Mouse (Mus musculus) small intestine, adult 2 months (tissue): Measurements from ENCODE around the gene Lrrc8e. TPM values are rescaled to one million over a fixed set of nuclear protein-coding genes. Genes with fewer than 3 reads are reported as not detected.
A peak's percentile ranks its signal among the peaks of the same experiment; 100 is the strongest.

Experiments used
- H3K27ac ChIP-seq: fragments of 200-500 bp; 2 replicates; pipeline ENCODE4 v1.5.1; 2012; ENCODE audit warnings: low read depth, low read length, control low read depth, inconsistent platforms; ENCODE audit not compliant: insufficient read depth
- H3K27me3 ChIP-seq: fragments of 200-500 bp; 2 replicates; pipeline ENCODE4 v1.6.1; 2012; ENCODE audit warnings: mild to moderate bottlenecking, moderate library complexity, low read length, inconsistent platforms; ENCODE audit not compliant: control insufficient read depth, insufficient read depth
- H3K36me3 ChIP-seq: fragments of 200-500 bp; 2 replicates; pipeline ENCODE4 v1.6.1; 2012; ENCODE audit warnings: mild to moderate bottlenecking, low read length, control low read depth, inconsistent platforms; ENCODE audit not compliant: control insufficient read depth, insufficient read depth
- H3K4me1 ChIP-seq: fragments of 200-500 bp; 2 replicates; pipeline ENCODE4 v1.6.1; 2012; ENCODE audit warnings: low read length, inconsistent platforms, mixed read lengths; ENCODE audit not compliant: control insufficient read depth, insufficient read depth, insufficient read length
- H3K4me3 ChIP-seq: fragments of 200-500 bp; 2 replicates; pipeline ENCODE4 v1.5.1; 2012; ENCODE audit warnings: low read depth, mild to moderate bottlenecking, control low read depth, inconsistent platforms, low read length, moderate library complexity
- CTCF ChIP-seq: fragments of 200-500 bp; IDR thresholded peaks from 2 replicates; pipeline ENCODE4 v1.5.1; 2012; ENCODE audit warnings: low read depth, mild to moderate bottlenecking, control low read depth, inconsistent platforms, low read length, moderate library complexity, mixed read lengths; ENCODE audit not compliant: insufficient replicate concordance, insufficient read length; ENCODE audit errors: extremely low read depth
- POLR2A ChIP-seq: fragments of 200-500 bp; IDR thresholded peaks from 2 replicates; pipeline ENCODE4 v1.6.1; 2012; ENCODE audit warnings: low read depth, mild to moderate bottlenecking, control low read depth, inconsistent platforms, low read length, moderate library complexity
- WGBS: fragments of 180-500 bp; shearing (Covaris S2); methylation state at CpG from one replicate; pipeline ENCODE4 v1.1.7; 2018; 5-methylcytosine and 5-hydroxymethylcytosine counted together
- polyA plus RNA-seq: library from polyadenylated mRNA; depleted of rRNA; stranded (reverse); fragments of >200 nt; gene quantifications from 2 replicates; pipeline ENCODE4 v1.2.3, GENCODE M21; 2012; rRNA removed

The Lrrc8e gene
- 0.09 and 0.46 TPM in 2 replicates for polyA plus RNA-seq

- H3K27me3 ChIP-seq = no peaks in the 10 kb centered on the region; the same call in none of the 2 replicates
- H3K4me1 ChIP-seq = peaks cover 9% of the 10 kb centered on the region; the same call in 1 of the 2 replicates
- 7% methylated on average over 33 of the region's 33 CpGs for WGBS
- TF ChIP-seq CTCF (no peak), POLR2A (no peak)
- no peaks in the 10 kb centered on the region for H3K36me3 ChIP-seq
- H3K4me3 ChIP-seq = peak within 1 kb of the TSS; percentile 40
- no peak within 1 kb of the TSS for H3K27ac ChIP-seq
Measured at GRCm38 (mm10) chr8:4226739-4227347, at the start of gene Lrrc8e. Gene Lrrc8e (plus strand): TSS chr8:4226827.

- WGBS = 92% methylated on average over 8 of the region's 8 CpGs
- no peaks in the 10 kb centered on the region for H3K27me3 ChIP-seq
- no peak overlapping the region for H3K27ac ChIP-seq
- H3K4me1 ChIP-seq = no peaks in the 10 kb centered on the region
- H3K36me3 ChIP-seq = 0 out of 2 replicates have a peak, but pooled peaks cover 2% of the 10 kb centered on the region
- TF ChIP-seq POLR2A (no peak), CTCF (no peak)
- H3K4me3 ChIP-seq = no peak overlapping the region
Measured at GRCm38 (mm10) chr8:4183409-4183808, 43.2 kb upstream of the Lrrc8e start.

DNA sequence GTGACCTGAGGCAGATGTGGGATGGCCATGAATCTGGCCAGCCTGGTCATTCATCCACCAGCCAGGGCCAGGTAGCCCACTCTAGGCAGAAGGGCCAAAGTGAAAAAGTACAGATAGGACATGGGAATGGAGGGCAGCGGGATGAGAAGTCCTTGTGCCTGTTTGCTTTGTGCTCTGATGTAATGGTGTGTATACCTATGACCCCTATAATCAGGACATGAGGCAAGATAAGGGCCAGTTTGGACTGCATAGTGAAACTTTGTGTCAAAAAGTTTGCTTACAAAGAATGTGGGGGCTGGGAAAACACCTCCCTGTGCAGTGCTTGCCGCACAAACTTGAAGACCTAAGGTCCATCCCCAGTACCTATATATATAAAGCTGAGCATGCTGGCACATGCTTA is 40.5 kb upstream of the Lrrc8e start:
- TF ChIP-seq POLR2A = no peak
- no peak for TF ChIP-seq CTCF

DNA sequence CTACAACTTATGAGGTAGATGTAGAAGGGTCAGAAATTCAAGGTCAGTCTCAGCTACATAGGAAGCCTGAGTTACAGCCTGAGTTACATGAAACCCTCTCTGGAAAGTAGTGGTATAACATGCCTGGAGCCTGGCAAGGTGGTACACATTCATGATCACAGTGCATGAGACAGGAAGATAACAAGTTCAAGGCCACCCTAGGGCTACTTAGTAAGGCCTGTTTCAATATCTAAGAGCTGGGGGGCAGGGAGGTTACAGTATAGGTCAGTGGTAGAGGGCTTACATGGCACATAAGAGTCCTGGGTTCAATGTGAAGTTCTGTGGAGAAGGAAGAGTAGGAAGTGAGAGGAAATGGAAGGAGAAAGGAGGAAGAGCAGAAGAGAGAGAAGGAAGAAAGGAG is 38.0 kb upstream of the Lrrc8e start:
- Histone ChIP-seq H3K27ac (no peak overlapping the region), H3K27me3 (no peaks in the 10 kb centered on the region), H3K4me3 (no peak overlapping the region), H3K36me3 (0 out of 2 replicates have a peak, but pooled peaks cover under 1% of the 10 kb centered on the region), H3K4me1 (peaks cover 4% of the 10 kb centered on the region; the same call in 1 of the 2 replicates)
- TF ChIP-seq CTCF = no peak
- TF ChIP-seq POLR2A = no peak

More for the DNA sequence above, 40.5 kb upstream of the Lrrc8e start:
- no peaks in the 10 kb centered on the region for H3K4me1 ChIP-seq
- 0 out of 2 replicates have a peak, but pooled peaks cover 2% of the 10 kb centered on the region for H3K36me3 ChIP-seq
- H3K4me3 ChIP-seq = no peak overlapping the region
- H3K27me3 ChIP-seq = no peaks in the 10 kb centered on the region
- no peak overlapping the region for H3K27ac ChIP-seq
- 94% methylated on average over 2 of the region's 2 CpGs for whole genome bisulfite sequencing

DNA sequence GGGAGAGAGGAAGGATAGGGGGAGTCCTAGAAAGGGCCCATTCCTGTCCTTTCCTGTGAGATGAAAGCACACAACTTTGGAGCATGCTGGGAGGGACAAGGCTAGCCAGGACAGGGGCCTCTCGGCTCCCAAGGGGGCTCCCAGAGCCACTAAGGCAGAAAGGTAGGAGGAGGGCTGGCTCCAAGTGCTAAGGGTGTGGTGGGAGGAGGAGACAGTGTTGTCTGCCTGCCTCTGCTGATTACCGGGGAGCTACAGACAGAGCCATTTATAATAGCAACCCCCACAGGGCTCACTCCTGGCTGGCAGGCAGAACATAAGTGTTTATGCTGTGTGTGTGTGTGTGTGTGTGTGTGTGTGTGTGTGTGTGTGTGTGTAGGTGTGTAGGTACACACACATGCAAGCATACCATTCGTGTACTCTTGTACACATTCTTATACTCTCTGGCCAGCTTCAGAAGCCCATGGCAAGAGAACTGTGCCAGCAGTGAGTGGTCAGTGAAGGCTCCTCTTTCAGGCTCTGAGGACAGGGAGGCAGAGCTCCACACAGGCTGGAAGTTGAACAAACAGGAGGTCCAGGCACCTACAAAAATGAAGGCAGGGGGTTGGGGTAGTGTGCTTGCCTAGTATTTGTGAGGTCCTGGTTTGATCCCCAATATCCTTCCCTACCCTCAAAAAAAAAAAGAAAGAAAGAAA is 37.5 kb upstream of the Lrrc8e start:
- 47% methylated on average over 3 of the region's 3 CpGs for WGBS
- Histone ChIP-seq H3K36me3 (no peaks in the 10 kb centered on the region), H3K4me1 (peaks cover 4% of the 10 kb centered on the region; the same call in 1 of the 2 replicates), H3K27ac (no peak overlapping the region), H3K4me3 (no peak overlapping the region), H3K27me3 (no peaks in the 10 kb centered on the region)
- TF ChIP-seq POLR2A = no peak

- WGBS = 78% methylated on average over 5 of the region's 5 CpGs
- TF ChIP-seq CTCF (no peak), POLR2A (no peak)
- Histone ChIP-seq H3K4me1 (peaks cover 4% of the 10 kb centered on the region; the same call in 1 of the 2 replicates), H3K27ac (no peak overlapping the region), H3K36me3 (no peaks in the 10 kb centered on the region), H3K4me3 (no peak overlapping the region), H3K27me3 (no peaks in the 10 kb centered on the region)
Measured at GRCm38 (mm10) chr8:4192305-4192704, 34.3 kb upstream of the Lrrc8e start.

DNA sequence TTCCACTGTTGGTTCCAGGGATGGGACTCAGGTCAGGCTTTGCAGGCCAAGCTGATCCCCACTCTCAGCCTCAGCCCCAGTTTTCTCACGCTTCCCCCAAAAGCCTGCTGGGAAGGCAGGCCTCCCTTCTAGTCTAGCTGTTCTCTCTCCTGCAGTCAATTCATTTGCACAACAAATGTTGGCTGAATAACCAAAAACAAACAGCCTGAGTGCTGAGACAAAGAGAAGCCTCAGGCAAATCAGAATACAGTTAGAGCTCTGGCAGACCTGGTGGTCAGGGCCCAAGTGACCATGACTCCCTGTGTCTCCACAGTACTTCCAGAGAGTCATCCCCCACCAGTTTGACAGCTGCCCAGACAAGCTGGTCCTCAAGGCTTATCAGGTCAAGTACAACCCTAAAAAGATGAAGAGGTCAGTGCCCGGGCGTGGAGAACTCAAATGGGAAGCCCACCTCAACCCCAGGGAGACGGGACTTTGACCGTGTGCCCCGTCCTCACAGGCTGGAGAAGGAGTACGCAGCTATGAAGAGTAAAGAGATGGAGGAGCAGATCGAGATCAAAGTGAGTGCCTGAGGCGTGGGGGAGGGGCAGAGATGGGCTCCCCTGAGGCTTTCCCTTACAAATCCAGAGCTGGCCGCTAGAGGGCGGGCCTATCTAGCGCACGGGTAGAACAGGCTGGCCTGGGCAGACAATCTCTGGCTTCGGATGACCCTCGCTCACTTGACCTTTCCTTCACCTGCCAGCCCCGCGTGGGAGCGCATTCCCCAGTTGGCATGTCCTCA is 33.6 kb upstream of the Lrrc8e start:
- WGBS = 15% methylated on average over 18 of the region's 18 CpGs

More for the DNA sequence above, 33.6 kb upstream of the Lrrc8e start:
- peak; percentile 94 for TF ChIP-seq CTCF
- TF ChIP-seq POLR2A = 0 out of 2 replicates have a peak, but pooled peaks have one; percentile 17
- Histone ChIP-seq H3K27ac (no peak overlapping the region), H3K27me3 (no peaks in the 10 kb centered on the region), H3K4me1 (peaks cover 4% of the 10 kb centered on the region; the same call in 1 of the 2 replicates), H3K4me3 (no peak overlapping the region), H3K36me3 (no peaks in the 10 kb centered on the region)
